ENCODE assay signal across 7 mouse cellular contexts in the genomic region with DNA sequence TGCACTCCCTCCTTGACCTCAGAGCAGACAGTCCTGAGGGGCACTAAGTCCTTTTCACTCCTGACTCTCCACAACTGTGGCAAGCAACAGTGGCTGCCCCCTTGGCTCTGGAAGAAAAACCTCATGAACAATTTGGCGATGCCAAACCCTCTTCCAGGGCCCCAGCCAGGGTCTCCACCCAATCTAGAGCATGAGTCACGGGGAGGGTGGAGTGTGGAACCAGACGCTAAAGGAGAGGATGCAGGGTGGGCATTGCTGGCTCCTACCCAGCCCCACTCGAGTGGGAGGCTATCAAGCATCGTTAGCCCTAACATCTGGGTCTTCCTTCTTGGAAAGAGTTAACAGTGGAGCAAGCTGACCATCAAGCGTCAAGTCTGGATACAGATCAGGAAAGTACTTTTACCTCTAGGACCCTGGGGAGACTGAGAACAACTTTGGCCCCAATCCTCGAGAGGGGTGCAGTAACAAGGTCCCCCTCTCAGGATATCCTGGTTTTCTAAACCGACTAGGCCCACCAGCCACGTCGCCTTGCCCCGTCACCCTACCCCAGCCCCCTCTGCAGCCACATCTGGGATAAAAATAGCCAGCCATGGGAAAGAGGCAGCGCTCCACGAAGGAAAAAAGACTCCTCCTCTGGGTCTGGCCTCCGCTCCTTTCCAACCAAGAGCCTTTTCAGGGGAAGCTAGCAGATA. TPM values are rescaled to one million over a fixed set of nuclear protein-coding genes. Genes with fewer than 3 reads are reported as not detected.
A peak's percentile ranks its signal among the peaks of the same experiment; 100 is the strongest.
DNase-seq lines count a peak whose midpoint lies in the region; ATAC-seq lines count a peak whose summit lies in the region.

No protein-coding gene starts in this region.

- WGBS in embryonic facial prominence, embryonic 10.5 days = 10% methylated on average over 14 of the region's 14 CpGs
- WGBS in heart, embryonic 11.5 days (ENCODE audit: insufficient replicate concordance) = 3% methylated on average over 14 of the region's 14 CpGs
- 8% methylated on average over 14 of the region's 14 CpGs for WGBS in midbrain, embryonic 13.5 days

- H3K27ac ChIP-seq in embryonic facial prominence, embryonic 10.5 days (replicated peaks) = peak overlapping the region; percentile 95
- peak overlapping the region; percentile 97 for H3K27ac ChIP-seq in heart, embryonic 11.5 days (ENCODE audit: low read depth, low read length)
- H3K27ac ChIP-seq in midbrain, embryonic 13.5 days = peak overlapping the region; percentile 94

- H3K9ac ChIP-seq in heart, embryonic 11.5 days (ENCODE audit: low read depth, low read length) = peak overlapping the region; percentile 94
- peak overlapping the region; percentile 97 for H3K9ac ChIP-seq in midbrain, embryonic 13.5 days (replicated peaks)

- H3K36me3 ChIP-seq in embryonic facial prominence, embryonic 10.5 days (replicated peaks) = peaks cover 44% of the 10 kb centered on the region
- peaks cover 11% of the 10 kb centered on the region; the same call in 1 of the 2 replicates for H3K36me3 ChIP-seq in heart, embryonic 11.5 days (ENCODE audit: control insufficient read depth, insufficient read depth, low read length)
- H3K36me3 ChIP-seq in midbrain, embryonic 13.5 days = peaks cover 18% of the 10 kb centered on the region

- H3K27me3 ChIP-seq in embryonic facial prominence, embryonic 10.5 days (replicated peaks; ENCODE audit: low read depth, poor library complexity, severe bottlenecking) = no peaks in the 10 kb centered on the region
- no peaks in the 10 kb centered on the region for H3K27me3 ChIP-seq in heart, embryonic 11.5 days (ENCODE audit: control insufficient read depth, insufficient read depth, low read length)
- no peaks in the 10 kb centered on the region for H3K27me3 ChIP-seq in midbrain, embryonic 13.5 days

- peak overlapping the region; percentile 97 for H3K4me2 ChIP-seq in heart, embryonic 11.5 days
- H3K4me2 ChIP-seq in midbrain, embryonic 13.5 days (replicated peaks) = peak overlapping the region; percentile 97

- H3K4me1 ChIP-seq in embryonic facial prominence, embryonic 10.5 days = peaks cover 59% of the 10 kb centered on the region
- peaks cover 38% of the 10 kb centered on the region for H3K4me1 ChIP-seq in heart, embryonic 11.5 days (ENCODE audit: control insufficient read depth, insufficient read depth, low read length)
- H3K4me1 ChIP-seq in midbrain, embryonic 13.5 days (replicated peaks) = peaks cover 60% of the 10 kb centered on the region

- H3K4me3 ChIP-seq in embryonic facial prominence, embryonic 10.5 days = peak overlapping the region; percentile 98
- H3K4me3 ChIP-seq in heart, embryonic 11.5 days (ENCODE audit: low read depth, low read length) = peak overlapping the region; percentile 96
- peak overlapping the region; percentile 93 for H3K4me3 ChIP-seq in midbrain, embryonic 13.5 days (replicated peaks)

- no peaks in the 10 kb centered on the region for H3K9me3 ChIP-seq in embryonic facial prominence, embryonic 10.5 days
- H3K9me3 ChIP-seq in heart, embryonic 11.5 days (replicated peaks; ENCODE audit: control insufficient read depth, low read length) = no peaks in the 10 kb centered on the region
- no peaks in the 10 kb centered on the region for H3K9me3 ChIP-seq in midbrain, embryonic 13.5 days

- peak; percentile 54 for DNase-seq in urinary bladder, postnatal 14 days (ENCODE audit: low spot score)
- DNase-seq in urinary bladder, adult 2 months (ENCODE audit: low spot score) = no peak
- DNase-seq in embryonic facial prominence, embryonic 10.5 days (ENCODE audit: low spot score) = peak; percentile 44
- DNase-seq in kidney, postnatal 4 days = peak; percentile 52 to 64
- no peak for DNase-seq in ovary, postnatal 14 days (ENCODE audit: low spot score)

- no peak for ATAC-seq in heart, embryonic 11.5 days (replicated peaks; ENCODE audit: insufficient number of reproducible peaks, low FRiP score, low TSS enrichment)
- no peak for ATAC-seq in midbrain, embryonic 13.5 days

RNA-seq across cellular contexts. Expression of gene Atp8b2, which starts 1.1 kb away (rescaled TPM):
- polyA plus RNA-seq in urinary bladder, adult 2 months (2012; rRNA removed) = 32.0 and 35.8 TPM in 2 replicates
- 12.6 and 13.3 TPM in 2 replicates for polyA plus RNA-seq in embryonic facial prominence, embryonic 10.5 days (2016; fragmentation: Nextera tagmentation; extraction: Ambion mirVana)
- polyA plus RNA-seq in heart, embryonic 11.5 days (2014; fragmentation: Nextera tagmentation; extraction: Ambion mirVana) = 11.2 and 13.8 TPM in 2 replicates
- polyA plus RNA-seq in midbrain, embryonic 13.5 days (2015; fragmentation: Nextera tagmentation; extraction: Ambion mirVana) = 11.7 and 12.6 TPM in 2 replicates

RNA-seq across cellular contexts. Expression of gene Hax1, which starts 36.4 kb away (rescaled TPM):
- 82.4 and 102 TPM in 2 replicates for polyA plus RNA-seq in urinary bladder, adult 2 months (2012; rRNA removed)
- polyA plus RNA-seq in embryonic facial prominence, embryonic 10.5 days (2016; fragmentation: Nextera tagmentation; extraction: Ambion mirVana) = 200 and 206 TPM in 2 replicates
- polyA plus RNA-seq in heart, embryonic 11.5 days (2014; fragmentation: Nextera tagmentation; extraction: Ambion mirVana) = 91.0 and 101 TPM in 2 replicates
- polyA plus RNA-seq in midbrain, embryonic 13.5 days (2015; fragmentation: Nextera tagmentation; extraction: Ambion mirVana) = 139 and 148 TPM in 2 replicates

RNA-seq across cellular contexts. Expression of gene Il6ra, which starts 49.2 kb away (rescaled TPM):
- polyA plus RNA-seq in urinary bladder, adult 2 months (2012; rRNA removed) = 5.3 and 7.9 TPM in 2 replicates
- polyA plus RNA-seq in embryonic facial prominence, embryonic 10.5 days (2016; fragmentation: Nextera tagmentation; extraction: Ambion mirVana) = 0.41 and 0.61 TPM in 2 replicates
- polyA plus RNA-seq in heart, embryonic 11.5 days (2014; fragmentation: Nextera tagmentation; extraction: Ambion mirVana) = 0.08 and 0.23 TPM in 2 replicates
- 0.44 and 0.46 TPM in 2 replicates for polyA plus RNA-seq in midbrain, embryonic 13.5 days (2015; fragmentation: Nextera tagmentation; extraction: Ambion mirVana)

Comparison
In these comparisons a context has a peak if more than half of its experiments do, and no peak if none do; other contexts are left out.
1. DNase-seq: peak in urinary bladder, postnatal 14 days (single experiment), embryonic facial prominence, embryonic 10.5 days (single experiment) and kidney, postnatal 4 days (2 of 2); none in urinary bladder, adult 2 months (single experiment) and ovary, postnatal 14 days (single experiment).
2. Peak in every context shown above with its lines, with median percentiles within 50 percentile points of each other: H3K27ac ChIP-seq and H3K4me3 ChIP-seq.